Mouse (Mus musculus) left cerebral cortex, adult 9 months (tissue): ENCODE measurements around the gene Gorab.

Experiments
- DNase-seq, 2 experiments: peaks; one replicate each; pipeline ENCODE4 v3.0.0; 2022; ENCODE audit warnings: low spot score in 2 of 2

Gene Gorab

GRCm38 (mm10) chr1:163403498-163404126 lies at the start of gene Gorab:
Gene Gorab (minus strand): TSS chr1:163403669.
- peak; percentile 85 to 97 for DNase-seq

GRCm38 (mm10) chr1:163443832-163444231 lies 40.4 kb upstream of the Gorab start:
- DNase-seq: no peak

GRCm38 (mm10) chr1:163439002-163439401 lies 35.5 kb upstream of the Gorab start:
- DNase-seq: no peak

- DNase-seq: no peak
Observed at GRCm38 (mm10) chr1:163423467-163424014, 20.1 kb upstream of the Gorab start.

GRCm38 (mm10) chr1:163417191-163417590 lies 13.7 kb upstream of the Gorab start:
- no peak for DNase-seq

GRCm38 (mm10) chr1:163414200-163414599 lies 10.7 kb upstream of the Gorab start:
- no peak for DNase-seq

- DNase-seq: no peak
Observed at GRCm38 (mm10) chr1:163406203-163406602, 2.7 kb upstream of the Gorab start.

GRCm38 (mm10) chr1:163391321-163391720 lies 12.1 kb downstream of the Gorab start:
- no peak for DNase-seq

GRCm38 (mm10) chr1:163390044-163390443 lies 13.4 kb downstream of the Gorab start:
- no peak for DNase-seq

- no peak for DNase-seq
Observed at GRCm38 (mm10) chr1:163386196-163386595, 17.3 kb downstream of the Gorab start.

- DNase-seq: no peak
Observed at GRCm38 (mm10) chr1:163383442-163384027, 19.9 kb downstream of the Gorab start.

GRCm38 (mm10) chr1:163382048-163382719 lies 21.3 kb downstream of the Gorab start:
- no peak for DNase-seq

- no peak for DNase-seq
Observed at GRCm38 (mm10) chr1:163380591-163380990, 22.9 kb downstream of the Gorab start.

GRCm38 (mm10) chr1:163380072-163380471 lies 23.4 kb downstream of the Gorab start:
- DNase-seq: no peak

- no peak for DNase-seq
Observed at GRCm38 (mm10) chr1:163377924-163378323, 25.5 kb downstream of the Gorab start.

GRCm38 (mm10) chr1:163376818-163377581 lies 26.5 kb downstream of the Gorab start:
- DNase-seq: no peak

GRCm38 (mm10) chr1:163374455-163374854 lies 29.0 kb downstream of the Gorab start:
- DNase-seq: no peak

- no peak for DNase-seq
Observed at GRCm38 (mm10) chr1:163362202-163362601, 41.3 kb downstream of the Gorab start.

- no peak for DNase-seq
Observed at GRCm38 (mm10) chr1:163361376-163361775, 42.1 kb downstream of the Gorab start.

GRCm38 (mm10) chr1:163360796-163361195 lies 42.7 kb downstream of the Gorab start:
- no peak for DNase-seq

GRCm38 (mm10) chr1:163359521-163359920 lies 43.9 kb downstream of the Gorab start:
- DNase-seq: no peak

GRCm38 (mm10) chr1:163358165-163358564 lies 45.3 kb downstream of the Gorab start:
- DNase-seq: no peak
